Mouse (Mus musculus) macrophage (primary cell): ENCODE results near the gene Olfr891. TPM values are rescaled to one million over a fixed set of nuclear protein-coding genes. Genes with fewer than 3 reads are reported as not detected.
"Not testable (repeated sequence)": the region's sequence is repeated elsewhere in the genome, so short reads cannot be mapped to it uniquely, and the experiment has no call there.

Experiments
- H3K27ac ChIP-seq: fragments of 350-480 bp; formaldehyde crosslinking; 2 replicates; pipeline ENCODE4 v1.9.0; 2021
- H3K36me3 ChIP-seq: fragments of 350-480 bp; formaldehyde crosslinking; 2 replicates; pipeline ENCODE4 v1.9.0; 2021; ENCODE audit errors: inconsistent target
- H3K4me3 ChIP-seq: fragments of 350-480 bp; formaldehyde crosslinking; 2 replicates; pipeline ENCODE4 v1.9.0; 2021; ENCODE audit errors: inconsistent target
- H3K79me2 ChIP-seq: fragments of 350-480 bp; formaldehyde crosslinking; 2 replicates; pipeline ENCODE4 v1.9.0; 2021; ENCODE audit errors: inconsistent target
- WGBS: methylation state at CpG from one replicate; pipeline ENCODE4 v1.1.7; 2026; ENCODE audit warnings: inconsistent platforms; ENCODE audit not compliant: missing documents; 5-methylcytosine and 5-hydroxymethylcytosine counted together
- polyA plus RNA-seq: library from polyadenylated mRNA; stranded (reverse); fragments of 250-400 nt; gene quantifications from 3 replicates; pipeline ENCODE4 v1.2.4, GENCODE M21; 2018; ENCODE audit warnings: inconsistent platforms
- total RNA-seq, 78 experiments: library from RNA; depleted of rRNA; stranded (reverse); fragments of 250-400 nt; gene quantifications; 1 replicate in 9 of 78; 2 replicates in 24 of 78; 3 replicates in 43 of 78; 4 replicates in 2 of 78; pipeline ENCODE4 v1.2.4; 2018; ENCODE audit warnings: inconsistent platforms in 56 of 78

Olfr891 gene
- total RNA-seq (2018; cell fraction: chromatin; rRNA removed) = not detected
- not detected for total RNA-seq (2018; cell fraction: cytosol; rRNA removed)
- not detected for total RNA-seq (2018; cell fraction: nucleus; rRNA removed)
- polyA plus RNA-seq = not detected in 3 replicates

DNA sequence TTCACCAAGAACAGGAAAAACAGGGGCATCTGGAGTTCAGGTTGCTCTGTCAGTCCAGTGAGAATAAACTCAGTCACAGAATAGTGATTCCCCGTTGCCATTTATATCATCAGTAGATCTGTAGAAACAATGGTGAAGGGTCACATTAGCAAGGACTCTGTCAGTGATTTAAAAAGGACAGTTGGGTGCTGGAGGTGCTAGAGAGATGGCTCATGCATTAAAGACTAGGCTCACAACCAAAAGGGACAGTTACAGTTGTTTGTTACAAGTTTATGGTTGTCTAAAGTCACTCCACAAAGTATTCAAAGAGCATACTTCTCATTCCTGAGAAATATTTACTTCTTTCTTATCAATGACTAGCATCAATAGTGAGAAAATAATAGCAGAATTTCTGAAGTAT is at the start of gene Olfr891:
TSS of gene Olfr891 (minus strand) at position 101 of the 400 bp plus-strand sequence.
- H3K79me2 ChIP-seq = no peaks in the 10 kb centered on the region
- no peak within 1 kb of the TSS for H3K4me3 ChIP-seq
- 60% methylated on average over 1 of the region's 1 CpGs for WGBS

DNA sequence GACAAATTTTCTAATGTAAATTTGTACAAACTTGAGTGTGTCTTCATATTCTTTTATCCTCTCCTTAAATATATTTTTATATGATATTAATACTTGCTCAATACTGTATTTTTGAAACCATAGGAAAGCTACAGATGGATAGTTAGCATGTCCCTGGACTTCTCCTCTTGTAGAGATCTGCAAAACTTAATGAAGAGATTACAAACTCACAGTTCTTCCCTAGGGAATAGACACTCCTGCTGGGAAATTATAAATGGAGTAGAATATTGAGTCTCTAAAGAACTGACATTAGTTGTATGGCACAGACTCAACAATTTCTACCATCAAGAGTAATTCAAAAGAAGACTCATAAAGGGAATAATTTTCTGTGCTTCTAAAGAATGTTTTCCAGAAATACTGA is 37.1 kb upstream of the Olfr891 start, which contains the start of gene Olfr894:
TSS of gene Olfr894 (plus strand) at position 301 of the 400 bp plus-strand sequence.
- no peak within 1 kb of the TSS for H3K27ac ChIP-seq
- H3K79me2 ChIP-seq = no peaks in the 10 kb centered on the region
- no peaks in the 10 kb centered on the region for H3K36me3 ChIP-seq
- no peak within 1 kb of the TSS for H3K4me3 ChIP-seq

More for the DNA sequence above, at the start of gene Olfr891:
- Histone ChIP-seq H3K27ac (no peak within 1 kb of the TSS), H3K36me3 (no peaks in the 10 kb centered on the region)

DNA sequence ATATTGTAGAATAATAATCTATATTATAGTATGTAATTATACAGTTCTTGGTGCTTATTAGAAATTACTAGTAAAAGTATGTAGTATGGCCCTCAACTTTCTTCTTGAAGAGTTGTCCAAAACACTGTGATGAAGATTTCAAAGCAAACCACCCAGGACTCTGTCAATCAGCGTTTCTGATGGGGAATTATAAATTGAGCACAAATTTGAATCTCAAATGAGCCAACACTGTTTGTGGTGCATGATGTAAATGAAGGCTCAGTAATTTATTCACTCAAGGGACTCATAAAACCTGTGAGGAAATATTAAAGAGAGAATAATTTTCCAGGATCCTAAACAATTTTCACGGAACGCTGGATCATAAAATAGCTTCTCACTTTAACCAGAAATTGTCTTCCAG is 27.4 kb upstream of the Olfr891 start, which contains the start of gene Olfr893:
TSS of gene Olfr893 (plus strand) at position 301 of the 400 bp plus-strand sequence.
- Histone ChIP-seq H3K36me3 (no peaks in the 10 kb centered on the region), H3K4me3 (no peak within 1 kb of the TSS), H3K27ac (no peak within 1 kb of the TSS), H3K79me2 (no peaks in the 10 kb centered on the region)
- 91% methylated on average over 3 of the region's 3 CpGs for WGBS

DNA sequence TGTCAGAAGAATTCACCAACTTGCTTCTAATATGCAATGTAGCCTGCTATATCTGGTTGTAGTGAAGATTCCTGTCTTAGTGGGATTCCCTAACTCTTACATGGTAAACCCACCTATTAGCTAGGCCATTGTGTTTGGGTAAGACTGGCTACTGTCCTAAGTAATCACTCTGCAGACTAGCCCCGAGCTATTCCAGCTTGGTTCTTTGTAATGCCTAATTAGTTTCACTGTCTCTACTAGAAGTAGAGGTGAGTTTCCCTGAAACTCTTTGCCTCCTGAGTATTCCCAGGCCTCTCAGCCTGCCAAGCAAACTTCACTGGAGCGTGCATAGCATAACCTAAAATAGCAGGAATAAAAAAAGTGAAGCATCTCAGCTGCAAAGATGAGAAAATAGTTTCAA is 12.3 kb downstream of the Olfr891 start:
- H3K36me3 ChIP-seq, H3K27ac ChIP-seq, H3K79me2 ChIP-seq, H3K4me3 ChIP-seq: not testable (repeated sequence)
- 49% methylated on average over 2 of the region's 2 CpGs for WGBS

DNA sequence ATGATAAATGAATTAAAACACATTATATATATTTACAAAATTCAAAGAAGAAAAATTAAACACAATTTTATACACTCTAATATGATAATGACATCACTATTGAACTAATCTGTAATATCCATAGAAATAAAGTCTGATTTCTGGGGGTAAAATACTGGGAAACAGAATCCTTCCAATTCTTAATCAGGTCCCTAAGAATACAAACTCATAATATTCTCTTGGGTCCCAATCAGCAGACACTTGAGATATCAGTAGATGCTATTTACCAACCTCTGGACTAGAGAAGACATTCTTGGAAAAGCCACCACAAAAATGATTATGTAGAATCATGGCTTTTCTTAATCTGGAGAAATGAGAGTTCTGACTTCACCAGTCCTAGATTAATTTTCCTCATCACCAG is 38.4 kb downstream of the Olfr891 start, which contains the start of gene Olfr890:
TSS of gene Olfr890 (plus strand) at position 301 of the 400 bp plus-strand sequence.
- H3K79me2 ChIP-seq = no peaks in the 10 kb centered on the region
- no peak within 1 kb of the TSS for H3K27ac ChIP-seq
- H3K4me3 ChIP-seq = no peak within 1 kb of the TSS
- H3K36me3 ChIP-seq = no peaks in the 10 kb centered on the region

Other genes starting within 250 kb of the Olfr891 start
- gene Olfr881, start 189.0 kb downstream of the Olfr891 start, polyA plus RNA-seq = not detected in 3 replicates
- not detected in 3 replicates for gene Olfr883, start 155.0 kb downstream of the Olfr891 start, polyA plus RNA-seq
- not detected in 3 replicates for gene Olfr884, start 134.3 kb downstream of the Olfr891 start, polyA plus RNA-seq
- not detected in 3 replicates for gene Olfr885, start 119.5 kb downstream of the Olfr891 start, polyA plus RNA-seq
- gene Olfr887, start 96.7 kb downstream of the Olfr891 start, polyA plus RNA-seq = not detected in 3 replicates
- gene Olfr888, start 72.7 kb downstream of the Olfr891 start, polyA plus RNA-seq = not detected in 3 replicates
- gene Olfr889, start 65.6 kb downstream of the Olfr891 start, polyA plus RNA-seq = not detected in 3 replicates
- gene Olfr890, start 38.3 kb downstream of the Olfr891 start, polyA plus RNA-seq = not detected in 3 replicates
- gene Olfr893, start 27.5 kb upstream of the Olfr891 start, polyA plus RNA-seq = not detected in 3 replicates
- not detected in 3 replicates for gene Olfr894, start 37.2 kb upstream of the Olfr891 start, polyA plus RNA-seq
- not detected in 3 replicates for gene Olfr143, start 72.0 kb upstream of the Olfr891 start, polyA plus RNA-seq
- gene Olfr895, start 87.0 kb upstream of the Olfr891 start, polyA plus RNA-seq = not detected in 3 replicates
- gene Olfr896-ps1, start 110.3 kb upstream of the Olfr891 start, polyA plus RNA-seq = not detected in 3 replicates
- gene Olfr25, start 148.2 kb upstream of the Olfr891 start, polyA plus RNA-seq = not detected in 3 replicates
- not detected in 3 replicates for gene Olfr898, start 167.6 kb upstream of the Olfr891 start, polyA plus RNA-seq
- not detected in 3 replicates for gene Olfr250, start 186.1 kb upstream of the Olfr891 start, polyA plus RNA-seq
- not detected in 3 replicates for gene Olfr251, start 196.3 kb upstream of the Olfr891 start, polyA plus RNA-seq
- gene Olfr147, start 220.9 kb upstream of the Olfr891 start, polyA plus RNA-seq = not detected in 3 replicates
- gene Olfr901, start 248.6 kb upstream of the Olfr891 start, polyA plus RNA-seq = not detected in 3 replicates